Mouse (Mus musculus) hindbrain, embryonic 12.5 days (tissue): ENCODE data around the gene Mak. TPM values are rescaled to one million over a fixed set of nuclear protein-coding genes. Genes with fewer than 3 reads are reported as not detected.

Source experiments
- ATAC-seq: fragments of 200-750 bp; cut with Nextera tagmentation; 2 replicates; pipeline ENCODE4 v1.8.0; 2017; ENCODE audit warnings: moderate TSS enrichment; ENCODE audit not compliant: low FRiP score
- H3K27ac ChIP-seq: fragments of 300-500 bp; sonication (generic); 2 replicates; pipeline ENCODE4 v1.5.1; 2016; ENCODE audit warnings: mild to moderate bottlenecking
- H3K27me3 ChIP-seq: fragments of 300-500 bp; sonication (generic); 2 replicates; pipeline ENCODE4 v1.6.1; 2016; ENCODE audit warnings: mild to moderate bottlenecking
- H3K36me3 ChIP-seq: fragments of 300-500 bp; sonication (generic); 2 replicates; pipeline ENCODE4 v1.6.1; 2016; ENCODE audit warnings: mild to moderate bottlenecking
- H3K4me1 ChIP-seq: fragments of 300-500 bp; sonication (generic); 2 replicates; pipeline ENCODE4 v1.6.1; 2016
- H3K4me2 ChIP-seq: fragments of 300-500 bp; sonication (generic); replicated peaks from 2 replicates; pipeline ENCODE4 v1.6.1; 2016; ENCODE audit warnings: mild to moderate bottlenecking
- H3K4me3 ChIP-seq: fragments of 300-500 bp; sonication (generic); 2 replicates; pipeline ENCODE4 v1.5.1; 2016; ENCODE audit warnings: mild to moderate bottlenecking
- H3K9ac ChIP-seq: fragments of 300-500 bp; sonication (generic); 2 replicates; pipeline ENCODE4 v1.6.1; 2016; ENCODE audit warnings: mild to moderate bottlenecking, moderate library complexity
- H3K9me3 ChIP-seq: fragments of 300-500 bp; sonication (generic); replicated peaks from 2 replicates; pipeline ENCODE4 v1.6.1; 2016; ENCODE audit warnings: mild to moderate bottlenecking
- WGBS: fragments of 180-500 bp; shearing (Covaris S2); methylation state at CpG from one replicate; pipeline ENCODE4 v1.1.7; 2016; 5-methylcytosine and 5-hydroxymethylcytosine counted together
- polyA plus RNA-seq: library from polyadenylated mRNA; unstranded; fragments of >200 nt; fragmentation: Nextera tagmentation; extraction: Ambion mirVana; gene quantifications from 2 replicates; pipeline ENCODE4 v1.2.1, GENCODE M21; 2016

Mak gene
- polyA plus RNA-seq, 1 experiment from 2014 or later = 1.2 TPM

- Histone ChIP-seq H3K9ac (no peak overlapping the region), H3K4me3 (no peak overlapping the region), H3K27ac (no peak overlapping the region), H3K9me3 (no peaks in the 10 kb centered on the region), H3K36me3 (no peaks in the 10 kb centered on the region), H3K4me2 (no peak overlapping the region), H3K27me3 (no peaks in the 10 kb centered on the region), H3K4me1 (no peaks in the 10 kb centered on the region)
- WGBS = 81% methylated on average over 10 of the region's 10 CpGs
- no peak for ATAC-seq
Measured at GRCm38 (mm10) chr13:41094160-41094559, 14.7 kb upstream of the Mak start.

GRCm38 (mm10) chr13:41091271-41091670 lies 11.8 kb upstream of the Mak start:
- no peak overlapping the region for H3K4me3 ChIP-seq
- WGBS = 20% methylated on average over 10 of the region's 10 CpGs
- no peaks in the 10 kb centered on the region for H3K9me3 ChIP-seq
- H3K4me1 ChIP-seq = no peaks in the 10 kb centered on the region
- H3K36me3 ChIP-seq = no peaks in the 10 kb centered on the region
- H3K27ac ChIP-seq = no peak overlapping the region
- ATAC-seq = no peak
- H3K4me2 ChIP-seq = peak overlapping the region; percentile 31
- no peak overlapping the region for H3K9ac ChIP-seq
- no peaks in the 10 kb centered on the region for H3K27me3 ChIP-seq

- H3K4me3 ChIP-seq = no peak overlapping the region
- 0 out of 2 replicates have a peak, but pooled peaks cover 2% of the 10 kb centered on the region for H3K27me3 ChIP-seq
- no peak overlapping the region for H3K27ac ChIP-seq
- no peaks in the 10 kb centered on the region for H3K9me3 ChIP-seq
- no peak overlapping the region for H3K4me2 ChIP-seq
- no peaks in the 10 kb centered on the region for H3K36me3 ChIP-seq
- no peaks in the 10 kb centered on the region for H3K4me1 ChIP-seq
- no peak overlapping the region for H3K9ac ChIP-seq
- ATAC-seq = no peak
Measured at GRCm38 (mm10) chr13:41088746-41089145, 9.2 kb upstream of the Mak start.

GRCm38 (mm10) chr13:41085140-41085539 lies 5.6 kb upstream of the Mak start:
- 22% methylated on average over 2 of the region's 2 CpGs for WGBS
- Histone ChIP-seq H3K4me3 (no peak overlapping the region), H3K4me1 (no peaks in the 10 kb centered on the region), H3K4me2 (no peak overlapping the region), H3K27ac (no peak overlapping the region), H3K27me3 (peaks cover 13% of the 10 kb centered on the region), H3K9ac (no peak overlapping the region), H3K36me3 (no peaks in the 10 kb centered on the region), H3K9me3 (no peaks in the 10 kb centered on the region)
- ATAC-seq = no peak

- H3K27me3 ChIP-seq = peaks cover 16% of the 10 kb centered on the region
- no peaks in the 10 kb centered on the region for H3K9me3 ChIP-seq
- no peak overlapping the region for H3K27ac ChIP-seq
- WGBS = 90% methylated on average over 3 of the region's 3 CpGs
- no peak overlapping the region for H3K9ac ChIP-seq
- no peaks in the 10 kb centered on the region for H3K4me1 ChIP-seq
- H3K4me2 ChIP-seq = no peak overlapping the region
- H3K4me3 ChIP-seq = no peak overlapping the region
- no peaks in the 10 kb centered on the region for H3K36me3 ChIP-seq
- no peak for ATAC-seq
Measured at GRCm38 (mm10) chr13:41084521-41084920, 5.0 kb upstream of the Mak start.

GRCm38 (mm10) chr13:41080700-41081099 lies 1.2 kb upstream of the Mak start:
- H3K4me2 ChIP-seq = no peak overlapping the region
- H3K4me1 ChIP-seq = no peaks in the 10 kb centered on the region; the same call in 1 of the 2 replicates
- H3K27ac ChIP-seq = no peak overlapping the region
- H3K27me3 ChIP-seq = peaks cover 40% of the 10 kb centered on the region
- ATAC-seq = no peak
- H3K36me3 ChIP-seq = no peaks in the 10 kb centered on the region
- 93% methylated on average over 6 of the region's 6 CpGs for WGBS
- no peak overlapping the region for H3K4me3 ChIP-seq
- H3K9me3 ChIP-seq = no peaks in the 10 kb centered on the region
- H3K9ac ChIP-seq = no peak overlapping the region

GRCm38 (mm10) chr13:41079859-41080258 lies 353 bp upstream of the Mak start:
- H3K4me2 ChIP-seq = peak overlapping the region; percentile 69; the same call in 1 of the 2 replicates
- no peaks in the 10 kb centered on the region for H3K36me3 ChIP-seq
- H3K27me3 ChIP-seq = peaks cover 40% of the 10 kb centered on the region
- H3K4me1 ChIP-seq = no peaks in the 10 kb centered on the region; the same call in 1 of the 2 replicates
- no peak overlapping the region for H3K9ac ChIP-seq
- WGBS = 57% methylated on average over 5 of the region's 5 CpGs
- no peaks in the 10 kb centered on the region for H3K9me3 ChIP-seq
- ATAC-seq = no peak
- H3K4me3 ChIP-seq = no peak overlapping the region
- H3K27ac ChIP-seq = no peak overlapping the region

GRCm38 (mm10) chr13:41078690-41079420 lies 651 bp downstream of the Mak start:
- H3K36me3 ChIP-seq = no peaks in the 10 kb centered on the region
- H3K4me1 ChIP-seq = no peaks in the 10 kb centered on the region; the same call in 1 of the 2 replicates
- 9% methylated on average over 22 of the region's 24 CpGs for WGBS
- peak overlapping the region; percentile 46 for H3K4me3 ChIP-seq
- no peaks in the 10 kb centered on the region for H3K9me3 ChIP-seq
- no peak overlapping the region for H3K27ac ChIP-seq
- peak; percentile 72 for ATAC-seq
- H3K27me3 ChIP-seq = peaks cover 38% of the 10 kb centered on the region
- H3K9ac ChIP-seq = peak overlapping the region; percentile 44
- H3K4me2 ChIP-seq = peak overlapping the region; percentile 69

GRCm38 (mm10) chr13:41077921-41078320 lies 1.6 kb downstream of the Mak start:
- no peak for ATAC-seq
- WGBS = 76% methylated on average over 9 of the region's 9 CpGs
- H3K4me2 ChIP-seq = no peak overlapping the region
- H3K4me1 ChIP-seq = no peaks in the 10 kb centered on the region; the same call in 1 of the 2 replicates
- H3K4me3 ChIP-seq = no peak overlapping the region
- no peaks in the 10 kb centered on the region for H3K36me3 ChIP-seq
- H3K9ac ChIP-seq = no peak overlapping the region
- no peak overlapping the region for H3K27ac ChIP-seq
- H3K27me3 ChIP-seq = peaks cover 38% of the 10 kb centered on the region
- H3K9me3 ChIP-seq = no peaks in the 10 kb centered on the region

- H3K9me3 ChIP-seq = no peaks in the 10 kb centered on the region
- H3K9ac ChIP-seq = no peak overlapping the region
- H3K4me2 ChIP-seq = no peak overlapping the region
- no peak overlapping the region for H3K27ac ChIP-seq
- H3K27me3 ChIP-seq = peaks cover 17% of the 10 kb centered on the region; the same call in 1 of the 2 replicates
- no peaks in the 10 kb centered on the region for H3K4me1 ChIP-seq
- ATAC-seq = no peak
- no peaks in the 10 kb centered on the region for H3K36me3 ChIP-seq
- WGBS = 89% methylated on average over 5 of the region's 5 CpGs
- no peak overlapping the region for H3K4me3 ChIP-seq
Measured at GRCm38 (mm10) chr13:41073819-41074218, 5.7 kb downstream of the Mak start.

- no peak overlapping the region for H3K9ac ChIP-seq
- no peak overlapping the region for H3K27ac ChIP-seq
- no peaks in the 10 kb centered on the region for H3K9me3 ChIP-seq
- H3K36me3 ChIP-seq = no peaks in the 10 kb centered on the region
- no peaks in the 10 kb centered on the region; the same call in 1 of the 2 replicates for H3K27me3 ChIP-seq
- no peak for ATAC-seq
- no peak overlapping the region for H3K4me3 ChIP-seq
- no peaks in the 10 kb centered on the region for H3K4me1 ChIP-seq
- no peak overlapping the region for H3K4me2 ChIP-seq
- WGBS = 92% methylated on average over 11 of the region's 11 CpGs
Measured at GRCm38 (mm10) chr13:41071617-41072016, 7.9 kb downstream of the Mak start.

- Histone ChIP-seq H3K27ac (no peak overlapping the region), H3K36me3 (no peaks in the 10 kb centered on the region), H3K9ac (no peak overlapping the region), H3K4me3 (no peak overlapping the region), H3K4me1 (no peaks in the 10 kb centered on the region), H3K27me3 (no peaks in the 10 kb centered on the region), H3K4me2 (no peak overlapping the region), H3K9me3 (no peaks in the 10 kb centered on the region)
- ATAC-seq = no peak
- WGBS = 95% methylated on average over 4 of the region's 4 CpGs
Measured at GRCm38 (mm10) chr13:41067618-41068017, 11.9 kb downstream of the Mak start.

GRCm38 (mm10) chr13:41051965-41052364 lies 27.5 kb downstream of the Mak start:
- no peak overlapping the region for H3K27ac ChIP-seq
- H3K9me3 ChIP-seq = no peaks in the 10 kb centered on the region
- H3K27me3 ChIP-seq = no peaks in the 10 kb centered on the region
- no peaks in the 10 kb centered on the region for H3K4me1 ChIP-seq
- no peak overlapping the region for H3K9ac ChIP-seq
- WGBS = 70% methylated on average over 5 of the region's 5 CpGs
- no peak overlapping the region for H3K4me2 ChIP-seq
- no peak overlapping the region for H3K4me3 ChIP-seq
- ATAC-seq = no peak
- H3K36me3 ChIP-seq = no peaks in the 10 kb centered on the region
